Mouse (Mus musculus): ENCODE measurements around the gene Scube2. TPM values are rescaled to one million over a fixed set of nuclear protein-coding genes. Genes with fewer than 3 reads are reported as not detected.
A peak's percentile ranks its signal among the peaks of the same experiment; 100 is the strongest.

Scube2 gene
- polyA plus RNA-seq, 1 experiment from 2014 or later: 1.7 TPM

DNA sequence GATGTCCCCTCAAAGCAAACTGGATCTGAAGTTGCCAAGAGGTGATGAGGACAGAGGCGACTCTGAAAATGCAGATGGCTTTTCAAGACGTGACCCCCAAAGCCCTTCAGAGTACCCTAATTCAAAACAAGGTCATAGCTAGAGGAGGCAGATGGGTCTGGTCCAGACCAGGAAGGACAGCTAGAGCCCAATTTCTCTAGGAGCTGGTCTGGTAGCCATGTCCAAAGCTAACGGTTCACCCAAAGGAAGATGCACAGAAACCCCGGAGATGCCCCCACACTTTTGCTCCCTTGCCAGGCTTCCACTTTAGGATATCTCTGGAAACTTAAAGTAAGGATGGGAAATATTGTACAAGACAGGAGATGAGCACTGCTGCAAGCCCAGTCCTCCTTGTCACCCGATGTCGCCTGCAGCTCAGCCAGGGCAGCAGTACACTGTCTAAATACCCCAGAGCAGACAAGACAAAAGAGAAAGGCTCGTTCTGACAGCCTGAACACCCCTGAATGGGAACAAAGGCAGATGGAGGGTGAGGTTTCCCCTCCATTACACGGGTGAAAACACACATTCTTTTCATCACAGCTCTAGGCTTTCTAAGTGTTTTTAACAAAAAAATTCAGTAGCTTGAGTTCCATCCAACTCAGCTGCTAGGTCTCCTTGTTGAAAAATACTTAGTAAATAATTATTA lies 15.6 kb downstream of the Scube2 start:
- no peak overlapping the region for H3K4me3 ChIP-seq
- H3K4me2 ChIP-seq: no peak overlapping the region
- H3K9ac ChIP-seq: no peak overlapping the region
- no peaks in the 10 kb centered on the region for H3K36me3 ChIP-seq (replicated peaks)
- H3K4me1 ChIP-seq: peaks cover 17% of the 10 kb centered on the region
- H3K27me3 ChIP-seq (replicated peaks): no peaks in the 10 kb centered on the region
- no peak overlapping the region for H3K27ac ChIP-seq
- ATAC-seq (replicated peaks): no peak
- H3K9me3 ChIP-seq: no peaks in the 10 kb centered on the region
- 19% methylated on average over 8 of the region's 8 CpGs for WGBS

DNA sequence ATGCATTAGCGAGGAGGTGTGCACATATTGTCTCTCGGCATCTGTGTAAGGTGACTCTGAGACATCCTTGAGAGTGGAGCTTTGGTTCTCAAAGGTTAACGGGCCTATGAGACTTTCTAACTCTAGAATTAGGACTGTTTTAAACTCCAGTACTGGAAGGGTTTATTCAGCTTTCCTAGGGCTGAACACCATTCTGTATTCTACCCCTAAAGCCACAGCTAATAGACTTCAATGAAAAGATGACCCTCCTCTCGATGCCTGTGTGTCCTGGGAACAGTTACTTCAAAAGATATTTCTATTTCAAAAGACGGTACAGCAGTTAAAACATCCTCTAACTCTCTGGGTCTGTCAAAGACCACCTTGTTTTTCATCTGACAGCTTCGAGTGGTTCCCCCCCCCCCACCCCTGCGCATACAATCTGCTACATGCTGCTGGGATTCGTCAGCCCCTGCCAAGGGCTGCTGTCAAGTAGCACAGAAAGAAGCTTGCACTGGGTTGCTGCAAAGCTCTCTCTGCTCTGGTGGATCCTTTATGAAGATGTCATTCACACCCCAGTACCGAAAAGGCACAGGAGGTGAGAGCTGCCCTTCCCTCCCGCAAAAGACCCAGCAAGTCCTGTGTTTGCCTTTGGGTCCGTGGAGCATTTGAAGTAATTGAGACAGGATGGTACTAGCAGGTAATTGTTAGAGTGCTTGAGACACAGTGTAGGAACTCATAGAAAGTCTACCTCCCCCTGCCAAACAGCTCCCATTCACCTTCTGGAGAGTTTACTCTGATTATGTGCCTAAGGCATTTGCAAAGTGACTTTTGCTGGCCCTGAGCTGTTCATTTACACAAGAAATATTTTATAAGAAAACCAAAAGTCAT lies 16.4 kb downstream of the Scube2 start:
- 25% methylated on average over 11 of the region's 11 CpGs for WGBS
- no peak overlapping the region for H3K4me3 ChIP-seq
- H3K4me2 ChIP-seq: no peak overlapping the region
- ATAC-seq (replicated peaks): peak; percentile 78
- no peak overlapping the region for H3K9ac ChIP-seq
- H3K27me3 ChIP-seq (replicated peaks): no peaks in the 10 kb centered on the region
- no peaks in the 10 kb centered on the region for H3K9me3 ChIP-seq
- no peak overlapping the region for H3K27ac ChIP-seq
- no peaks in the 10 kb centered on the region for H3K36me3 ChIP-seq (replicated peaks)
- peaks cover 17% of the 10 kb centered on the region for H3K4me1 ChIP-seq

DNA sequence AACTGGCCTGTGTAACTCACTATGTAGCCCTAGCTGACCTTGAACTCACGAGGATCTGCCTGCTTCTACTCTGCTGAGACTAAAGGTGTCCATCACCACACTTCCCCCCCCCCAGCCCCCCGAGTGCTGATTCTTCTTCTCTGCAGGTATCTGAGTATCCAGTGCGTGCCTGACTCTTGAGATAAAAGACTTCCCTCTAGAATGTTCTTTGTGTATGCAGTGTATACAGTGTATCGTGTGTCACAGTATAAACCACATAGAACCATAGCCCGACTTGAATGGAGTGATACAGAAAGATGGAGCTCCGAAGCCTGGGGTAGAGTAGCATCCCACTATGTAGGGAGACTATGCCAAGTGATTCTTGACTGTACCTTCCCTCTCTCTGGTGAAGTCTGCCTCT lies 21.4 kb downstream of the Scube2 start:
- ATAC-seq (replicated peaks): no peak
- Histone ChIP-seq H3K27ac (no peak overlapping the region), H3K4me3 (no peak overlapping the region), H3K9ac (no peak overlapping the region), H3K4me1 (peaks cover 6% of the 10 kb centered on the region), H3K9me3 (no peaks in the 10 kb centered on the region), H3K4me2 (no peak overlapping the region), H3K27me3 (replicated peaks) (no peaks in the 10 kb centered on the region), H3K36me3 (replicated peaks) (no peaks in the 10 kb centered on the region)
- WGBS: 85% methylated on average over 6 of the region's 6 CpGs

DNA sequence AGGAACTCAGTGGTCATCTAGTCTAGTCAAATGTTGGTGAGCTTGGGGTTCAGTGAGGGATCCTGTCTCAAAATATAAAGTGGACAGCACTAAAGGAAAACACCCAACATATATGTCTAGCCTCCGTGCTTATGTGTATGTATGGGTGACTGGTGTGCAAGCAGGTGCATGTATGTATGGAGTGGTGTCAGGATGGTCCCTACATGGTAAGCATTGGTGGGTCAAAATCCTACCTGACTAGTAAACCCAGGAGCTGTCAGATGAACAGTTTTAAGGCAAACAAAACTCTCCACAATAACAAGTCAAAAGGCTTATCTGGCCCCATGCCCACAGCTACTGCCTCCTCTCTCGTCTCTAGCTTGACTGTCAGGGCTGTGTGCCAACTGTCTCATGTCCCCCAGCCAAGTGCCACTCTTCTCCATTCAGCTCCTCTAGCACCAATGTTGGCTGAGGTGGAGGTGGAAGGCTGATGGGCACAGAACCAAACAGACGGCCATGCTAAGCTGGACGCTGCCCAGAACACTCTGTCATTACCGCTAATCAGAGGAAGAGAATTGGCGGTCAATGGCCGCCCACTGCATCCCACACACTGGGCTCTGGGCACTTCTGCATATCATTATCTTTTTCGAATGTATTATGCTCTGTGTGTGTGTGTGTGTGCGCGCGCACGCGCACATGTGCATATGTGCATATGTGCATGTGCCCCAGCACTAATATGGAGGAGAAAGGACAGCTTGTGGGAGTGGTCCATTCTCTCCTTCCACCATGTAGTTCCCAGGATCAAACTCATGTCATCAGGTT lies 23.7 kb downstream of the Scube2 start:
- 80% methylated on average over 13 of the region's 13 CpGs for WGBS
- Histone ChIP-seq H3K27me3 (replicated peaks) (no peaks in the 10 kb centered on the region), H3K4me3 (no peak overlapping the region), H3K4me2 (no peak overlapping the region), H3K36me3 (replicated peaks) (no peaks in the 10 kb centered on the region), H3K27ac (no peak overlapping the region), H3K9me3 (no peaks in the 10 kb centered on the region), H3K9ac (no peak overlapping the region), H3K4me1 (no peaks in the 10 kb centered on the region)
- ATAC-seq (replicated peaks): peak; percentile 75

DNA sequence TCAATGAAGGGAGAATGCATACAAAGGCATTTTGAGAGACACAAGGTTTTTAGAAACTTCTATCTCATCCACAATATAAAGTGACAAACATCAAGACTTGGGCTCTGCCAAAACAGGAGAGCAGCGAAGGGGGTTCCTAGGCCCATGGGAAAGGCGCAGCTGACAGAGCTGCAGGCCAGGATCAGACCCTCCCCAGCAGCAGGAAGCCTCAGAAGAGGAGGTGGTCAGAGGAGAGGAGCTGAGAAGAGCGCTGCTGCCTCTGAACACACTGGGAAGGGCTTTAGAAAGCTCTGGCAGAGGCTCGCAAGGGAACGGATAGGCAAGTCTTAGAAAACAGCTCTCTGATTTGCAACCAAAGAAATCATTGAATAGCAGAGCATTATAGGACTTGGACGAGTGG lies 24.4 kb downstream of the Scube2 start:
- no peaks in the 10 kb centered on the region for H3K27me3 ChIP-seq (replicated peaks)
- no peak overlapping the region for H3K4me3 ChIP-seq
- H3K36me3 ChIP-seq (replicated peaks): no peaks in the 10 kb centered on the region
- no peak overlapping the region for H3K4me2 ChIP-seq
- no peaks in the 10 kb centered on the region for H3K4me1 ChIP-seq
- no peaks in the 10 kb centered on the region for H3K9me3 ChIP-seq
- no peak for ATAC-seq (replicated peaks)
- H3K9ac ChIP-seq: no peak overlapping the region
- H3K27ac ChIP-seq: peak overlapping the region; percentile 30; the same call in 1 of the 2 replicates
- WGBS: 56% methylated on average over 6 of the region's 6 CpGs

DNA sequence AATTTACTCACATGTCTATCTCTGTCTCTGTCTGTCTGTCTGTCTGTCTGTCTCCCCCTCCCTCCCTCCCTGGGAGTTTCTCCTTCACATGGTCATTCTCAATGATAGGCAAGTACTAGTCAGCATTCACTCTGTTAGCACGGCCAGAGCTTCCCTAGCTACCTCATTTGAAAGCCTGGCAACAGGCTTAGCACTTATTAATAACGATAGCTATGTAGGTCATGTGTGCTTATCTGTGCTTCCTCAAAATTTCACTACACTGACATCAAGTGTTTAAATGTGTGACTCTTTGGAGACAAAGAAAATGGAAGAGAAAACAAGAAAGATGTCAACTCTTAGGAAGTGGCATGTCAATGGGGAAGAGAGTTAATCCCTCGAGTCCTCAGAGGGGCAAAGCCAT lies 26.9 kb downstream of the Scube2 start:
- no peaks in the 10 kb centered on the region for H3K27me3 ChIP-seq (replicated peaks)
- H3K4me3 ChIP-seq: no peak overlapping the region
- H3K27ac ChIP-seq: no peak overlapping the region
- no peaks in the 10 kb centered on the region for H3K9me3 ChIP-seq
- H3K4me1 ChIP-seq: no peaks in the 10 kb centered on the region
- H3K4me2 ChIP-seq: no peak overlapping the region
- H3K36me3 ChIP-seq (replicated peaks): no peaks in the 10 kb centered on the region
- ATAC-seq (replicated peaks): no peak
- WGBS: 54% methylated on average over 3 of the region's 3 CpGs
- no peak overlapping the region for H3K9ac ChIP-seq

DNA sequence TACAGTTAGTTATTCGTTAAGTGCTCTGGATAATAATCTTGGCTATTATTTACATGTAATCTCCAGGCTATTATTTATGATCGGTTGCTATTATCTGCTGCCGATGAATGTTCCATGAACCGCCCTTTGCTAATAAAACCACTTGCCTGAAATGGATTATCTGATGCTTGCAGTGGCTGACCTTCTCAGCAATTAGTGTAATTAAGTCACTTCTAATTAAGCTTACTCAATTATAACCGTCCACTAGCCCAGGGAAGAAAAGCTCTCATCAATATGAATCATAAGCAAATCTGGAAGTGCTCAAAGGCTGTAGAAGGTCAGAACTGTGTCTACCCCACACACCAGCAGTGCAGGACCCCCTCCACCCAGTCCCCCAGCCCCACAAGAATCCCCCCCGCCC lies 27.8 kb downstream of the Scube2 start:
- Histone ChIP-seq H3K4me2 (no peak overlapping the region), H3K9ac (no peak overlapping the region), H3K4me1 (no peaks in the 10 kb centered on the region), H3K27me3 (replicated peaks) (no peaks in the 10 kb centered on the region), H3K36me3 (replicated peaks) (no peaks in the 10 kb centered on the region), H3K4me3 (no peak overlapping the region), H3K27ac (no peak overlapping the region), H3K9me3 (no peaks in the 10 kb centered on the region)
- 72% methylated on average over 6 of the region's 6 CpGs for WGBS
- ATAC-seq (replicated peaks): no peak

DNA sequence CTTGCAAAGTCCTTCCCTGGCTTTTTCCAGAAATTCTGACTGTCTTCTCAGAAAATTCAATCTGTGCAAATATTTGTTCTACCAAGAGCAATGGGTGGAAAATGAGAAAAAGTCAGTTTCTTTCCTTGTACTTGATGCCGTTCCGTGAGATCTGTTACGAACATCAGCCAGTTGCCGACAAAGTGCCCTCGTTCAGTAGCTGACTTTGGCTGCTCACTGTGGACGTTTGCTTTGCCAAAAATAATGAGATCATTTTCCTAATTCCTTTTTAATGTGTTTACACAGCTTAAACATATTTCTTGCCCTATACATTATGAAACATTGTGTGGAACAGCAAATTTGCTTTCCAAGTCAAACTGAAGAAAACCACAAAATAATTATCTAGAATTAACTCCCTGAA lies 30.6 kb downstream of the Scube2 start:
- 73% methylated on average over 6 of the region's 6 CpGs for WGBS
- no peaks in the 10 kb centered on the region for H3K36me3 ChIP-seq (replicated peaks)
- no peak for ATAC-seq (replicated peaks)

DNA sequence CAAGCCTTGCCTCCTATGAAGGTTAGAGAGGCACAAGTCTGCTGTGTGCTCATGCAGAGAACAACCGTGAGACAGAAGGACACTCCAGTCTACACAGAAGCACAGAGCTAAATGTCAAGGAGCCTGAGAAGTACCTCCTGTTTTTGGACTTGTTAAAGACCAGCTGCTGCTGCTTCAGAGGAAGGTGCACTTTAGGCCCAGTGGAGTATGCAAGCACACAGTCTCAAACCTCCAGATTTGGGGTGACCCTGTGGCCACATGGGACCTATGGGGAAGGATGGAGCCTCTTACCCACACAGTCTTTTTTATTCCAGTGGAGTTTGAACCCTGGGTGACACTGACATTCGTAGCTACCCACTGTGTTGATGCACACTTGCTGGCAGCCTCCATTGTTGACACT lies 34.1 kb downstream of the Scube2 start:
- Histone ChIP-seq H3K4me2 (no peak overlapping the region), H3K9ac (no peak overlapping the region), H3K27ac (no peak overlapping the region), H3K9me3 (no peaks in the 10 kb centered on the region), H3K27me3 (replicated peaks) (no peaks in the 10 kb centered on the region), H3K4me1 (no peaks in the 10 kb centered on the region), H3K36me3 (replicated peaks) (no peaks in the 10 kb centered on the region), H3K4me3 (no peak overlapping the region)
- ATAC-seq (replicated peaks): no peak
- 62% methylated on average over 2 of the region's 2 CpGs for WGBS

More for the DNA sequence above, 30.6 kb downstream of the Scube2 start:
- Histone ChIP-seq H3K4me2 (no peak overlapping the region), H3K9me3 (no peaks in the 10 kb centered on the region), H3K27me3 (replicated peaks) (no peaks in the 10 kb centered on the region), H3K9ac (no peak overlapping the region), H3K27ac (no peak overlapping the region), H3K4me3 (no peak overlapping the region), H3K4me1 (no peaks in the 10 kb centered on the region)

DNA sequence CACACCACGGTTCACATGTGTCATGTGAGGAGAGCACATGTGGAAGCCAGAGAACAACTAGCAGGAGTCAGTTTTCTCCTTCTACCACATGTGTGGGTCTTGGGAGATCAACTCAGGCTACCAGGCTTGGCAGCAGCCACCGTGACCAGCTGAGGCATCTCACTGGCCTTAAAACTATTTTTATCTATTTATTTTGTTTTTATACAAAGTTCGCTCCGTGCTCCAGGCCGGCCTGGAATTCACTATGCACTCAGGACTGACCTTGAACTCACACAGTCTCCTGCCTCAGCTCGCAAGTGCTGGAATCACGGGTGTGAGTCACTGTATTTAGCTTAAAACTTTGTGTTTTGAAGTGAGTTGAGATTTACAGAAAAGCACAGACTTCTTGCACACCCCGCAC lies 38.6 kb downstream of the Scube2 start:
- Histone ChIP-seq H3K4me1 (no peaks in the 10 kb centered on the region), H3K9me3 (no peaks in the 10 kb centered on the region), H3K27ac (no peak overlapping the region), H3K27me3 (replicated peaks) (no peaks in the 10 kb centered on the region), H3K36me3 (replicated peaks) (no peaks in the 10 kb centered on the region), H3K4me2 (no peak overlapping the region), H3K4me3 (no peak overlapping the region), H3K9ac (no peak overlapping the region)
- ATAC-seq (replicated peaks): no peak
- 85% methylated on average over 8 of the region's 8 CpGs for WGBS

DNA sequence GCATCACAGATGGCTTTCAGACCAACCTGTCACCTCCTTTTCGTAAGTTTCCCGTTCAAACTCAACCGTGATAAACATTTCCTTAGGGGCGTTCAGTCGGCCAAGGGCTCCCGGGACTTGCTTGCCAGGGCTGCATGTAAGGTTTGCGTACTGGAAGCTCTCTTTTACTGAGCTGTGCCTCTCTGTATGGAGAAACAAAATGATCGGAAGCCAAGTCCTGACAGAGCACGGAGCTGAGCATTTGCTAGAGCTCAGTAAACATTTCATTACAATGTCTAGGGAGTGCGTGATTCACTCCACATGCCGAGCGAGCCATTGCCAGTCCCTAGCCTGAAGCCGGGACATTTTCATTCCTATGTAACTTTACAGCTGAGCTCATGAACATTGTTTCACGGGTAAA lies 40.2 kb downstream of the Scube2 start:
- H3K4me2 ChIP-seq: no peak overlapping the region
- 75% methylated on average over 14 of the region's 14 CpGs for WGBS
- no peak for ATAC-seq (replicated peaks)

DNA sequence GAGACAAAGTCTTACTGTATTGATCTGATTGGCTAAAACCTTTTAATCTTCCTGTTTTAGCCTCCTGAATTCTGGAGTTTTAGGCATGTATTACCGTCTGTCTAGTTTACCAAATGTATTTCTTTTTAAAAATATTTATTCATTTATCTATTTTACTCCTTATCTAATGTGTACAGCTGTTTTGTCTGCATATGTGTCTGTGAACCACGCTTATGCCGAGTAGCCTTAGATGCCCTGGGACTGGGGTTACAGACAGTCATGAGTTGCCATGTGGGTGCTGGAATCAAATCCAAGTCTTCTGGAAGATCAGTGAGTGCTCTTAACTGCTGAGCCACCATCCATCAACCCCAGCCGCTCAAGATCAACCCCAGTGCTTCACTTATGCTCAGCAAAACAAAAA lies 46.9 kb downstream of the Scube2 start:
- Histone ChIP-seq H3K4me1 (peaks cover 3% of the 10 kb centered on the region; the same call in 1 of the 2 replicates), H3K27ac (no peak overlapping the region), H3K4me3 (no peak overlapping the region), H3K9ac (no peak overlapping the region), H3K36me3 (replicated peaks) (no peaks in the 10 kb centered on the region), H3K4me2 (no peak overlapping the region), H3K9me3 (no peaks in the 10 kb centered on the region), H3K27me3 (replicated peaks) (no peaks in the 10 kb centered on the region)
- 85% methylated on average over 4 of the region's 4 CpGs for WGBS
- ATAC-seq (replicated peaks): no peak

More for the DNA sequence above, 40.2 kb downstream of the Scube2 start:
- no peaks in the 10 kb centered on the region for H3K9me3 ChIP-seq
- H3K36me3 ChIP-seq (replicated peaks): no peaks in the 10 kb centered on the region
- no peaks in the 10 kb centered on the region for H3K4me1 ChIP-seq
- H3K27me3 ChIP-seq (replicated peaks): no peaks in the 10 kb centered on the region
- H3K4me3 ChIP-seq: no peak overlapping the region
- H3K27ac ChIP-seq: no peak overlapping the region
- no peak overlapping the region for H3K9ac ChIP-seq
